Mouse (Mus musculus): Measurements from ENCODE around the gene Sik1.

Gene Sik1

GRCm38 (mm10) chr17:31875326-31875930 is 19.8 kb upstream of the Sik1 start:
- no peak for DNase-seq

- DNase-seq = no peak
Observed at GRCm38 (mm10) chr17:31874691-31875090, 19.1 kb upstream of the Sik1 start.

GRCm38 (mm10) chr17:31873973-31874372 is 18.4 kb upstream of the Sik1 start:
- no peak for DNase-seq

DNA sequence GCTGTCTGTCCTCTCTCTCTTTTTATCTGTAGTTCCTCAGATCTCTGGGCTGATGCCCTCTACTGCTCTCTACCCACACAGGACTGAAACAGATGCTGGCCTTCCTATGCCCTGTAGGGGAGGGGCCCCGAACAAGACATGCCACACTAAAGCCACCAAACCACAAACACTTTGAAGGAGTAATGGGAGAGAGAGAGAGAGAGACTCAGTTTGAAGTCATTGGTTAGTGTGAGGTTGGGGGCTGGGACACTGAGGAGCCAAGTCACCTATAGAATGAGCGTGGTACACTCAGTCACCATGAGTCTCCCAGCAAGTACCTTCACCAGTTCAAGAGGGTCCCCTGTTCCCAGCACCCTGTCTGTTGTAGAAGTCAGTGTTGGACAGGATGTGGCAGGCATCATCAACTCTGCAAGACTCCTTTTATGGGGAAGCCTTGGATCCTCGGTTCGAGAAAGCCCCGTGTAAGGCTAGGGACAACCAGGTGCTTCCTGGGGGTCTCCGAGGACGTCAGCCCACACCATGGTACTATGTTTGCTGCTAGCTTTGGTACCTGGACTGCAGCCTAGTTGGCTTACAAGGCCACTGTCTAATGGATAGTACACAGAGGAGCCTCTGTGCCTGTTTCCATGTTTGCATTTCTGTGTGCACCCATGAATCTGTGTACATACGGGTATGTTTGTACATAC is 17.7 kb upstream of the Sik1 start:
- no peak for DNase-seq

DNA sequence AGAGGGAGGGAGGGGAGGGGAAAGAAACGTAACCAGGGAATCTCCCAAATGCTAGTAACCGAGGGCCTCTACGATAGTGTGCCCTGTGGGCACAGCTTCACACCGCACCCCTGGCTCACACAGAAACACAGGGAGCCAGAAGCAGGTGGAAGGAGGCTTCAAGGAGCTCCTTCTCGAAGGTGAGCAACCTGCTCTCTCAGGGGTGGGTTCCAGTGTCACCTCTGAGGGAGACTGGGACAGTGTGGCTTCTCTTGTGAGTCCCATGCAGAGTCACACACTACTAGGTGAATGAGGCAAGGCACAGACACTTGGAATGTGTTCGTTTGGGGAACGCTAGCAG is 17.2 kb upstream of the Sik1 start:
- no peak for DNase-seq

GRCm38 (mm10) chr17:31871968-31872825 is 16.6 kb upstream of the Sik1 start:
- peak in 1 of 2 experiments; percentile 18 for DNase-seq

- DNase-seq = no peak
Observed at GRCm38 (mm10) chr17:31870931-31871421, 15.4 kb upstream of the Sik1 start.

DNA sequence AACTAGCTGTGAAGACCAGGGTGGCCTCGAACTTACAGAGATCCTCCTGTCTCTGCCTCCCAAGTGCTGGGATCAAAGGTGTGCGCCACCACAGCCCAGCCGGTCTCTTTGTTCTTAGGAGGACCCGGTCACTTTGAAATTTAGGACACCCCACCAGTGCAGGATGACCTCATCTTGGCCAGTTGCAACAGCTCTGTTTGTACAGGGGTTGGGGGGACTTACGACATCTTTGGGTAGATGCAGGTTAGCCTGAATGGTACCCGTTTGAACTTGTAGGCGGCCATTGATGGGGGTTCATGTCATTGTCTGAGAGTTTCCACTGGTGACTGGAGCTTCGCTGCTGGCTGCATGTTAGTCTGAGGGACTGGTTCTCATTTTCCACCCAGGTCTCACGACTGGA is 14.8 kb upstream of the Sik1 start:
- DNase-seq = no peak

DNA sequence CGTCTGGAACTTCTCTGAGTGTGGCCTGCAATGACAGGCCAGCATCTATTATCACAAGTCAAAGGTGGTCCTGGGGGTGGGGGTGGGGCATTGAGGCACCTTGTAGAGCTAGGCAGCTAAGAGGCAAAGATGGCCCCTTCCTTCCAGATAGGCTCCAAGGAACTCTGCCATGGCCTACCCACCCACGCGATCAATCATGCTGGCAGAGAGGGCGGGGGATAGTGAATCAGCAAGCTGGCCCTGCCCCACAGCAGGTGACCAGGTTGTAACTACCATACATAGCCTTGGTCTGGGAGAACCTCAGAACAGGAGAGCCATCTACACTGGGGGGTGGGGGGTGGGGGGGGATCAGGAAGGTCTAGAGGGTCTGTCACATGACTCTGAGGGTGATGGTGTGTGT is 12.5 kb upstream of the Sik1 start:
- DNase-seq = no peak

DNA sequence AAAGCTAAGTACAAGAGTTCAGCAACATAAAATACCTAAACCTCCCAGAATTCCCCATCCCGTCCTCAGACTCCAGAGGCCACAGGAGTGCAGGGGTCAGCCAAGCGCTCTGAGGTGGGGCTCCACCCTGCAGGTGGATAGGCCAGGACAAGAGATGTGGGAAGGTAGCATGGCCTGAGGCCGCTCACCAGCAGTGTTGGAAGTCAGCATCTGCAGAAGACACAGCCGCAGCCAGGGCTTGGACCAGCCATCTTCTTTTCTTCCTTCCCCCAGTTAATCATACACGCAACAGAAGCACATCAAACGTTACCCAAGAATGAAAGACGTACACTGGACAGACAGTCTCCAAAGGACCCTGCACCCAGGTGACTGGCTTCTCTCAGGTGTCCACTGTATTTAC is 11.5 kb upstream of the Sik1 start:
- no peak for DNase-seq

GRCm38 (mm10) chr17:31865636-31866035 is 10.0 kb upstream of the Sik1 start:
- DNase-seq = no peak

GRCm38 (mm10) chr17:31864666-31865450 is 9.3 kb upstream of the Sik1 start:
- no peak for DNase-seq

GRCm38 (mm10) chr17:31863151-31863815 is 7.7 kb upstream of the Sik1 start:
- no peak for DNase-seq

DNA sequence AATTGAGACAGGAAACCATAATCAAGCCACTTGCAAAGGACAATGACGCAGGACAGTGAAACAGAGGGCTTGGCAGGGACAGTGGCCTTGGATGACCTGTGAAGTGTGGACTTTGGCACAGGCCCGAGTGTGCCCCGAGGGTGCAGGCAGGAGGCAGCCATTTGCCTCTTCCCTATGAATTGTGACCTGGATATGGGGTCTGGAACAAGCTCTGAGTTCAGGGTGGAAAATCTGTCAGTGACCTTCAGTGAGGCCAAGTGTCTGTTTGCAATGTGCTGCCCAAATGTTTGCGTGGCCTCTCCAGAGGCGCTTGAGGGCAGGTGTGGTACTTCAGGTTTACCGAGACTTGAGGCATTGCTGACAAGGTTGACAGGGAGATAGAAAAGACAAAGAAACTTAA is 6.5 kb upstream of the Sik1 start:
- no peak for DNase-seq

DNA sequence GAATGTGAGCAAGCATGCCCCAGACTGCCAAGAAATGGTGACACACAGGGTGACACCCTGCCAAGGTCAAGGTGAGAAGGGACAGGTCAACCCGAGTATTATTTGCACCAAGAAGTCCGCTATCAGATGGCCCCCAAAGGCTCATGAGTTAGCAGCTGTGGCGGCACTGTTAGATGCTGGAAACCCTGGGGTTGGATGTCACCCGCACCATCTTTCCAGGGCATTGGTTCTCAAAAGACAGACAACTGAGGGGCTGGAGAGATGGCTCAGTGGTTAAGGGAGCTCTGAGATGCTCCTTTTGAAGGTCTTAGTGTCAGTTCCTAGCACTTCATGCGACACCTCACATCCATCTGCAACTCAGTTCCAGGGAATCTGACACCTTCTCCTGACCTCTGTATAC is 6.1 kb upstream of the Sik1 start:
- DNase-seq = no peak

- DNase-seq = no peak
Observed at GRCm38 (mm10) chr17:31860856-31861255, 5.3 kb upstream of the Sik1 start.

DNA sequence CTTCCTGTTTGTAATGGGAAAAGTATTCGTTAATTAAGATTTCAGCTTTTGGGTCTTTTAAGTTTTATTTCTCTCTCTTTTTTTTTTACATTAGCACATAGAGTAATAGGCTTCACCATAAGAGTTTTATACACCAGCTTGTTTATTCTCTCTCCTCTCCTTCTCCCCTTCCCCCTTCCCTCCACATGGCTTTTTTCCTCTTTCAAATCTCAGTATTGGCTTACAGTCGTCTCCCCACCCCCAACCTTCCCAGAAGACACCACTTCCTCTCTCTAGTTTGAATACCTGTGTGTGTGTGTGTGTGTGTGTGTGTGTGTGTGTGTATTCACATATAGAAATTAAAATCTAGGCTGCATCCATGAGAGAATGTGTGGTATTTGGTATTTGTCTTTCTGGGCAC is 3.8 kb upstream of the Sik1 start:
- DNase-seq = peak in 1 of 2 experiments; percentile 21

DNA sequence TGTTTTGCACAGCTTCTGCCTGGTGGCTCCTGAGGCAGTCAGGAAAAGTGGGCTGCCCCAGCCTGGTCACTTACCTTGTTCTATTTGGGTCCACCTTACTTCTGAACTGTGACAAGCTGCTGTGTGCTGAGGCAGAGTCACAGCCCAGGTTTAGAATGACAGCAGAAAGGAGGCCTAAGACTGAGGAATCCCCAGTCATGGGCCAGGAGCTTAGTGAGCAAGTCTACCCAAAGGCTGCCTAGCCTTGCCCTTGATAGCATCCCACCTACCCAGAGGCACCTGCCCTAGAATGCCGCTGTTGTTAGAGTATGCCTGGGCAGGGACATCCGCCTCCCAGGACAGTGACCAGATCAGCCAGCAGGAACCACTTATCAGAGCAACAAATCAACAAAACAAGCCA is 3.2 kb upstream of the Sik1 start:
- DNase-seq = no peak

- DNase-seq = no peak
Observed at GRCm38 (mm10) chr17:31857903-31858426, 2.4 kb upstream of the Sik1 start.

DNA sequence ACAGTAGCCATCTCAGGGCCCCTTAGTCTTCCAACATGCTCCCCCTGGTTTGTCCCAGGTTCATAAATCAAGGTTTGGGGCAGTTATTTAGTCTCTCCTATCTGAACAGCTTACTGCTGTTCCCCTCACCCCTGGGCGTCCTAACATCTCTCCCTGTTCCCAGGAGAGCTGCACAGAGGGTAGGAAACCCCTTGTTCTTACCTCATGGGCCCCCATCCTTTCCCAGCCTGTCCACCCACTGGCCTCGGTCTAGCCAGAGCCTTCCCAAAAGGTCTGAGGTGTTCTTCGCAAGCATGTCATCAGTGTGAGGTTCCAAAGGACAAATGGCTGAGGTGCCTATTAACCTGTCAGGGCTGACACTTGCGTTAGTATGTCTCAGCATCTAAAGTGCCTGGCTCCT is 1.6 kb upstream of the Sik1 start:
- no peak for DNase-seq

- DNase-seq = peak in 1 of 2 experiments; percentile 34
Observed at GRCm38 (mm10) chr17:31856519-31857160, 1.0 kb upstream of the Sik1 start.
